Mouse (Mus musculus) c-Kit-positive CD71-positive TER-119-negative erythroid progenitor cells, embryonic 14.5 days (primary cell): ENCODE measurements around the gene Enc1.
"Not testable (repeated sequence)": the region's sequence is repeated elsewhere in the genome, so short reads cannot be mapped to it uniquely, and the experiment has no call there.

Experiments used
- DNase-seq: peaks from one replicate; pipeline ENCODE4 v3.0.0-alpha.2; 2013; ENCODE audit warnings: low read depth

The Enc1 gene

GRCm38 (mm10) chr13:97251736-97252135, 10.8 kb downstream of the Enc1 start:
- DNase-seq: no peak

- no peak for DNase-seq
Measured at GRCm38 (mm10) chr13:97252469-97252868, 11.6 kb downstream of the Enc1 start.

- DNase-seq: no peak
Measured at GRCm38 (mm10) chr13:97253418-97253981, 12.6 kb downstream of the Enc1 start.

- no peak for DNase-seq
Measured at GRCm38 (mm10) chr13:97253994-97254393, 13.1 kb downstream of the Enc1 start.

- DNase-seq: no peak
Measured at GRCm38 (mm10) chr13:97254564-97255164, 13.8 kb downstream of the Enc1 start.

GRCm38 (mm10) chr13:97255976-97256848, 15.3 kb downstream of the Enc1 start:
- DNase-seq: no peak

- DNase-seq: no peak
Measured at GRCm38 (mm10) chr13:97256849-97257379, 16.0 kb downstream of the Enc1 start.

- DNase-seq: no peak
Measured at GRCm38 (mm10) chr13:97259271-97259670, 18.4 kb downstream of the Enc1 start.

- no peak for DNase-seq
Measured at GRCm38 (mm10) chr13:97260456-97261180, 19.7 kb downstream of the Enc1 start.

GRCm38 (mm10) chr13:97261549-97261948, 20.6 kb downstream of the Enc1 start:
- no peak for DNase-seq

- no peak for DNase-seq
Measured at GRCm38 (mm10) chr13:97262676-97263075, 21.8 kb downstream of the Enc1 start.

- DNase-seq: not testable (repeated sequence)
Measured at GRCm38 (mm10) chr13:97265534-97265933, 24.6 kb downstream of the Enc1 start.

- no peak for DNase-seq
Measured at GRCm38 (mm10) chr13:97270723-97271122, 29.8 kb downstream of the Enc1 start.

GRCm38 (mm10) chr13:97271641-97272040, 30.7 kb downstream of the Enc1 start:
- no peak for DNase-seq

- DNase-seq: no peak
Measured at GRCm38 (mm10) chr13:97274757-97275156, 33.9 kb downstream of the Enc1 start.

GRCm38 (mm10) chr13:97275482-97275881, 34.6 kb downstream of the Enc1 start:
- no peak for DNase-seq

- no peak for DNase-seq
Measured at GRCm38 (mm10) chr13:97282051-97282910, 41.4 kb downstream of the Enc1 start.

- no peak for DNase-seq
Measured at GRCm38 (mm10) chr13:97282911-97283281, 42.0 kb downstream of the Enc1 start.

GRCm38 (mm10) chr13:97287046-97287445, 46.1 kb downstream of the Enc1 start:
- no peak for DNase-seq

- DNase-seq: no peak
Measured at GRCm38 (mm10) chr13:97290747-97291146, 49.8 kb downstream of the Enc1 start.

- no peak for DNase-seq
Measured at GRCm38 (mm10) chr13:97291354-97291753, 50.4 kb downstream of the Enc1 start.
